Mouse (Mus musculus) urinary bladder, adult 18-20 months (tissue): ENCODE results near the gene D630039A03Rik.

Source experiments
- DNase-seq, 2 experiments: peaks; one replicate each; pipeline ENCODE4 v3.0.0; 2022; ENCODE audit warnings: low spot score in 2 of 2, mixed read lengths in 2 of 2

D630039A03Rik gene

DNA sequence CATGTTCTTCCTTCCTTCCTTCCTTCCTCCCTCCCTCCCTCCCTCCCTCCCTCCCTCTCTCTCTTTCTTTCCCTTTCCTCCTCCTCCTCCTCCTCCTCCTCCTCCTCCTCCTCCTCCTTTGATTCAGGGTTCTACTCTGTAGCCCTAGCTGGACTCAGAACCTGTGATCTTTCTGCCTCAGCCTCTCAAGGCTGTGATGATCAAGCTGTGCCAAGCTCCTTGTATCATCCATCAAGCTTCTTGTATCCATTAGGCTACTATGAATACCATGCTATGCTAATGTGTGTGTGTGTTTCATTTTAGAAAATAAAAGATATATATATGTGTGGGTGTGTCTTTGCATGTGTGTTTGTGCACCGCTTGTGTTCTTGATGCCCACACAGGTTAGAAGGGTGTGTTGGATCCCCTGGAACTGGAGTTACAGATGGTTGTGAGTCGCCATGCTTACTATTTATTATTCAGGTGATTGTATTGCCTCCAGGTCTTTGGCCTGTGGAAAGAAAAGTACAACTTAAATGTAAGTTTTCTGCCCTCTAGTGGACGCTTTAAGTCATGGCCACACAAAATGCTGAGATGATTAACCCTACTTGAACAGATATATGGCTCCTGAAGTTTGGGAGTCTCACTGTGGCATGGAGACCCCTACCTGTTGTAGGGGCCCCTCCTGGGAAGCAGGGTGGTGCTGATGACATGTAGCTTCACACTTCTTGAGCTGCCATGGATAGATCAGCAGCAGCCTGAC is 11.5 kb upstream of the D630039A03Rik start:
- DNase-seq, result no peak

- DNase-seq, result no peak
These were observed 8.5 kb upstream of the D630039A03Rik start for GRCm38 (mm10) chr4:57924556-57925071.

DNA sequence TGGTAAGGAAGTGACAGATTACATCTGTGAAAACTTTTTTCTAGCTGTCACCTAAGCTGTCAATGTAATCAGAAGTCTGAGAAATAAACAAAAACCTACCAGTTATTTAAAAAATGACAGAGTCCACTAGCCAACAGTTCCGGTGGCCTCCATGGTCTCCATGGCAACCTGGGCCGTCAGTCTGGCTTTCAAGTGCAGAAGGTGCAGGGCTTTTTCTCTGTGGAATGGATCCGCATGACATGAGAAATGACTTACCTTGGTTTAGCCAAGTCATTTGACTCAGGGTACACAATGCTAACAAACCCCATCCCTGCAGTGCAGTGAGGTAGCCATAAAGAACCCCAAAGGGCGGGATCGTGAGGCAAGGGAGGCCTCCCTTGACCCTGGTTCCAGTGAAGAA is 6.1 kb upstream of the D630039A03Rik start:
- DNase-seq, result no peak

DNA sequence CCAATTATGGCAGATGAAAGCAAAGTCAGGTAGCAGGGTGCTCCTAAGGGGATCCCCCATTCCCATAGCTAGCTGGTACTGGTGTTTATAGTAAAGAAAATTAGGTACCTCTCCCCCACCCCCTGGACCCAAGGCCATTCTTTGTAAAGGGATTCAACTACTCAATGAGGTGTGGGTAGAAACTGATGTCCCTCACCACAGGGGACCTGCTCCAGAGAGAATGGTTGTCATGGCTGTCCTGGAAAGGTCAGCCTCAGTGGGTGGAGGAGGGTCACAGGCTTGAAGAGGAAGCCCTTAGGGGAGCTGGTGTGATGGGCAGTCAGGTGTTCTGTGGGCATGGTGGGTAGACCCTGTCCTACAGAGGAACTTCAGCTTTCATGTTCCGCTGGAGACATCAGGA is 4.4 kb upstream of the D630039A03Rik start:
- no peak for DNase-seq

GRCm38 (mm10) chr4:57919494-57920423 is 3.7 kb upstream of the D630039A03Rik start:
- DNase-seq, result no peak

DNA sequence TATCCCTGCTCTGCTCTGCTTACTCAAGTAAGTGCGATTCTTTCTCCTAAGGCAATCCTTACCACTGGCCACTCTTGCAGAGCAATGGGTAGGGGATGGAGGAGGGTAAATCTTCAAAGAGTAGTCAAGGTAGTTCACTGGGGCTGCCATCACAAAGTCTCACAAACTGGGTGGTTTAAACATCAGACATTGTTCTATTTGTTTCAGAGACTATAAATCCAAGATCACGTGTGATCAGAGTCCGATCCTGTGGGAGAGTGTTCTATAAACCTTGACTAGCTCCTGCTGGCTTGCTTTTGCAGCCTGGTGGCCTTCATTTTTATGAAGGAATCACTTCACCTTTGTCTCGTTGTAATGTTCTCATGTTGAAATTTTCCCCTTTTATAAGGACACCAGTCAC is 614 bp upstream of the D630039A03Rik start:
- no peak for DNase-seq

GRCm38 (mm10) chr4:57915216-57915965 is 706 bp downstream of the D630039A03Rik start:
- peak; percentile 16 to 25 for DNase-seq

- DNase-seq, result no peak
These were observed 1.6 kb downstream of the D630039A03Rik start for GRCm38 (mm10) chr4:57914193-57915190.

- DNase-seq, result no peak
These were observed 3.1 kb downstream of the D630039A03Rik start for GRCm38 (mm10) chr4:57913021-57913420.

GRCm38 (mm10) chr4:57908860-57909259 is 7.2 kb downstream of the D630039A03Rik start:
- no peak for DNase-seq

- DNase-seq, result no peak
These were observed 9.4 kb downstream of the D630039A03Rik start for GRCm38 (mm10) chr4:57906708-57907107.

DNA sequence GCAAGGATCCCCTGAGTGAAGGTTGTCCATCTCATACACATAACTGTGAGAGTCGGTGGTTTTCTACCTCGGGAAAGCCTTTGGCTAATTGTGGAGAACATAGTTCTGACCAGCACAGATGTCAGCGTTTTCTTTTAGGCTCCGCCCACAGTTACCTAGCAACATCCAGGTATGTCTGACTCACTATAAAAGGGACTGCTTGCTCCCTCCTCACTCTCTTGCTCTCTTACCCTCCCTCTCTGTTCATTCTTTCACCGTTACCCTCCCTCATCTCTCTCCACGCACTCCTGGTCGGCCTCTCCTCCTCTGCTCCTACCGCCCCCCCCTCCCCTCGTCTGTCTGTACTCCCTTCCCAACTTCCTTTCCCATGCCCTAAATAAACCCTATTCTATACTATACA is 11.5 kb downstream of the D630039A03Rik start:
- peak in 1 of 2 experiments; percentile 25 for DNase-seq

- peak in 1 of 2 experiments; percentile 39 for DNase-seq
These were observed 11.9 kb downstream of the D630039A03Rik start for GRCm38 (mm10) chr4:57904211-57904610.

GRCm38 (mm10) chr4:57902619-57903018 is 13.5 kb downstream of the D630039A03Rik start:
- no peak for DNase-seq

DNA sequence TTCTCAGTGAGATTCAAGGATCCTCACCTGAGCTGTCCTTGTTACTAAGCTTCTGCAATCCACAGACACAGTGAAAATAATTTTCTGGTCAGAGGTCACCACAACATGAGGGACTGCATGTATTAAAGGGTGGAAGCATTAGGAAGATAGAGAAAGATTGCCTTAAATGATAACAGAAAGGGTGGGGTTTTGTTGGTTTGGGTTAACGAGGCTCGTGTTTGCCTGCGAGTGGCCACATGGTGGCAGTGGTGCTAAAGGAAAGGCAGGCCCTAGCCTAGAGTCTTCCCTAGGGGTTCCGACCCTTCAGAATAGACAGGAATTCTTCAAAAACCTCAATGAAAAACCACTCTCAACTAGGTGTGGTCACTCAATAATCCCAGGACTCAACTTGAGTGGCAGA is 14.9 kb downstream of the D630039A03Rik start:
- DNase-seq, result peak in 1 of 2 experiments; percentile 26

GRCm38 (mm10) chr4:57896631-57897030 is 19.5 kb downstream of the D630039A03Rik start:
- DNase-seq, result no peak

GRCm38 (mm10) chr4:57895902-57896301 is 20.2 kb downstream of the D630039A03Rik start:
- DNase-seq, result no peak

- DNase-seq, result no peak
These were observed 21.0 kb downstream of the D630039A03Rik start for GRCm38 (mm10) chr4:57895140-57895539.

GRCm38 (mm10) chr4:57892001-57892586 is 24.0 kb downstream of the D630039A03Rik start:
- no peak for DNase-seq

DNA sequence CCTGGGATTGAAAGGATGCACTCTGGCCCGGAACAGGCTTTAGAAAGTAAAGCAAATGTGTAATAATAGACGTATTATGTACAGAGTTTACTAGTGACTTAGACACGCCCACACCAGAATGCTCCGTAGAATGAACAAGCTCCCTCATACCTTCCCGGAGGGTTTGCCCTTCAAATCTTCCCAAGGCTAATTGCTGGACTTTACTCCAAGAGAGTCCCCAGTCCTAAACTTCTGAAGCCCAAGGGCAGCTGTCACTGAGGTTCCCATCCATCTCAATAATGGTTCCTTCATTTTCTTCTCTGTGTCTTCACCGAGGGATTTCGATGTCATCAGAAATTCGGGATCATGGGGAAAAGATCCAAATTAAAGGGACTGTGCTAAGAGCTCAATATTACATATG is 26.3 kb downstream of the D630039A03Rik start:
- DNase-seq, result no peak
